Mouse (Mus musculus): ENCODE data around the gene Mtm1.

DNA sequence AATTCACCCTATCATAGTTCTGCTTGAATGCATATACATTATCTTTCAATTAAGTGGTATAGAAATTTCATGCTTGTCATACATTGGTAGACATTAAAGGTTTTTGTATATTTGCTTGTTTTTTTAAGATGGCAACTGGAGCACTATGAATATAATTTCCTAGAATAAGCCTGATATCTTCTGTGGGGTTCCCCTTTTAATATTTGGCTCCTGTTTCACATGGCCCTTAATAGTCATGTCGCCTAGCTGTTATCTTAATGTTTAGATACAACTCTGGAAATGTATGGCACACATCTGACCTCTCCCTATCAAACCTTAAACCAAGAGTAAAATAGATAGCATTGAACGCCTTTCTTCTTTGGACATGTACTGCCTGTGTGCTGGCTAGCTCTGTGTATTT lies 20.3 kb downstream of the Mtm1 start:
- TF ChIP-seq HCFC1 (IDR thresholded peaks at IDR 0.05; ENCODE audit: borderline replicate concordance, insufficient read depth, low read length) (no peak), CHD2 (IDR thresholded peaks at IDR 0.05; ENCODE audit: low read depth, low read length) (no peak), MAFK (IDR thresholded peaks at IDR 0.05; ENCODE audit: insufficient read depth, low read depth, low read length) (no peak), ZC3H11A (IDR thresholded peaks at IDR 0.05; ENCODE audit: borderline replicate concordance, low read depth, low read length) (no peak)
